Mouse (Mus musculus): ENCODE data around the gene Mrpl50. TPM values are rescaled to one million over a fixed set of nuclear protein-coding genes. Genes with fewer than 3 reads are reported as not detected.

The Mrpl50 gene
- polyA plus RNA-seq, 1 experiment from 2014 or later, result 72.3 TPM

Other genes starting within 250 kb of the Mrpl50 start
- not detected in 2 replicates for gene Acnat2, start 112.9 kb downstream of the Mrpl50 start, polyA plus RNA-seq (2015; fragmentation: Nextera tagmentation; extraction: Ambion mirVana)
- gene Acnat1, start 47.2 kb downstream of the Mrpl50 start, polyA plus RNA-seq (2015; fragmentation: Nextera tagmentation; extraction: Ambion mirVana), result not detected in 2 replicates
- 0.12 TPM in 1 of 2 replicates, not detected in the other for gene Baat, start 14.5 kb downstream of the Mrpl50 start, polyA plus RNA-seq (2015; fragmentation: Nextera tagmentation; extraction: Ambion mirVana)
- 10.1 and 11.2 TPM in 2 replicates for gene Zfp189, start 83 bp upstream of the Mrpl50 start, polyA plus RNA-seq (2015; fragmentation: Nextera tagmentation; extraction: Ambion mirVana)
- gene Aldob, start 28.5 kb upstream of the Mrpl50 start, polyA plus RNA-seq (2015; fragmentation: Nextera tagmentation; extraction: Ambion mirVana), result 0.20 and 0.86 TPM in 2 replicates
- gene Tmem246, start 76.8 kb upstream of the Mrpl50 start, polyA plus RNA-seq (2015; fragmentation: Nextera tagmentation; extraction: Ambion mirVana), result 38.1 and 39.6 TPM in 2 replicates
- 37.0 and 40.0 TPM in 2 replicates for gene Rnf20, start 110.9 kb upstream of the Mrpl50 start, polyA plus RNA-seq (2015; fragmentation: Nextera tagmentation; extraction: Ambion mirVana)
- gene Ppp3r2, start 160.9 kb upstream of the Mrpl50 start, polyA plus RNA-seq (2015; fragmentation: Nextera tagmentation; extraction: Ambion mirVana), result 0.05 and 0.09 TPM in 2 replicates